ENCODE assay signal across 9 mouse cellular contexts in the genomic region with DNA sequence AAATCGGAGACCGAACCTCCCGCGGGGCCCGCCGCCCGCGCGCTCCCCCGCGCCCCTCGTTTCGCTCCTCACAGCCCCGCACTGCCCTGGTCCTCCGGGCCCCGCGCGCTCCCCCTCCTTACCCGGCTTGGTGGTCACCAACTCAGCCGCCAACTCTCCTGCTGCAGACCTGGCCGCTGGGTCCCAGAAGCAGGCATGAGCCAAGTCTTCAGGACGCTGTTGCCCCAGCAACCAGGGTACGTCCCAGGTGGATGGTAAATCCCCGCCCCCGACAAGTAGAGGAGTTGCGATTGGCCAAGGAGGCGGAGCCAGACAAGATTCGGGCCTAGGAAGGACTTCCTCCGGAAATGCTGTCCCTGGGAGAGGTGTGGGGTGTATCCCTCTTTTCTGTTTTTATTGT. TPM values are rescaled to one million over a fixed set of nuclear protein-coding genes. Genes with fewer than 3 reads are reported as not detected.
DNase-seq lines count a peak whose midpoint lies in the region; ATAC-seq lines count a peak whose summit lies in the region.
"Had no signal": no experiment of that assay in that cellular context is flagged by ENCODE, and none has a peak within 500 bp of the region (broad histone marks: within the 10 kb centered on the region; RNA-seq: fewer than 3 reads in every experiment).

A gene (minus strand): TSS at position 240 of the 400 bp plus-strand sequence.

- H3K36me3 ChIP-seq in heart, embryonic 10.5 days = no peaks in the 10 kb centered on the region
- no peaks in the 10 kb centered on the region for H3K36me3 ChIP-seq in hindbrain, embryonic 14.5 days (replicated peaks; ENCODE audit: control insufficient read depth, insufficient read depth)
- no peaks in the 10 kb centered on the region for H3K36me3 ChIP-seq in midbrain, embryonic 15.5 days (replicated peaks)

- H3K4me1 ChIP-seq in heart, embryonic 10.5 days = peaks cover 9% of the 10 kb centered on the region
- H3K4me1 ChIP-seq in hindbrain, embryonic 14.5 days (replicated peaks; ENCODE audit: control insufficient read depth, insufficient read depth, low read length) = peaks cover 14% of the 10 kb centered on the region
- peaks cover 23% of the 10 kb centered on the region for H3K4me1 ChIP-seq in midbrain, embryonic 15.5 days

- H3K4me3 ChIP-seq in heart, embryonic 10.5 days = peak within 1 kb of the TSS; percentile 48
- H3K4me3 ChIP-seq in hindbrain, embryonic 14.5 days (replicated peaks; ENCODE audit: low read length) = peak within 1 kb of the TSS; percentile 34
- H3K4me3 ChIP-seq in midbrain, embryonic 15.5 days = peak within 1 kb of the TSS; percentile 39

- 5% methylated on average over 28 of the region's 29 CpGs for WGBS in heart, embryonic 10.5 days
- WGBS in hindbrain, embryonic 14.5 days = under 1% methylated on average over 29 of the region's 29 CpGs
- 1% methylated on average over 29 of the region's 29 CpGs for WGBS in midbrain, embryonic 15.5 days

- no peak for DNase-seq in heart, embryonic 10.5 days (ENCODE audit: low spot score)
- no peak for DNase-seq in heart, adult 11 months
- DNase-seq in brain, adult 2 months (ENCODE audit: low read depth, low spot score) = peak; percentile 86
- peak; percentile 65 for DNase-seq in hindbrain, embryonic 14.5 days (ENCODE audit: low spot score)
- DNase-seq in B cell, adult 2 months = no peak
- DNase-seq in cerebellum, adult 9-10 months = no peak

- peak; percentile 77 for ATAC-seq in hindbrain, embryonic 14.5 days (ENCODE audit: low FRiP score)
- peak; percentile 84 for ATAC-seq in midbrain, embryonic 15.5 days (replicated peaks)
- no peak for ATAC-seq in cerebellum, adult (ENCODE audit: insufficient number of reproducible peaks, low FRiP score, low TSS enrichment)

- H3K27ac ChIP-seq in heart, embryonic 10.5 days = no peak within 1 kb of the TSS
- H3K27ac ChIP-seq in hindbrain, embryonic 14.5 days = no peak within 1 kb of the TSS
- no peak within 1 kb of the TSS for H3K27ac ChIP-seq in midbrain, embryonic 15.5 days

- H3K27me3 ChIP-seq in heart, embryonic 10.5 days (ENCODE audit: insufficient read depth, poor library complexity, severe bottlenecking) = peaks cover 63% of the 10 kb centered on the region
- peaks cover 3% of the 10 kb centered on the region; the same call in 1 of the 2 replicates for H3K27me3 ChIP-seq in hindbrain, embryonic 14.5 days (ENCODE audit: control insufficient read depth, insufficient read depth, low read length)
- no peaks in the 10 kb centered on the region; the same call in 1 of the 2 replicates for H3K27me3 ChIP-seq in midbrain, embryonic 15.5 days (replicated peaks)

- H3K9ac ChIP-seq in hindbrain, embryonic 14.5 days = peak within 1 kb of the TSS; percentile 45; the same call in 1 of the 2 replicates
- peak within 1 kb of the TSS; percentile 3; the same call in 1 of the 2 replicates for H3K9ac ChIP-seq in midbrain, embryonic 15.5 days

- peak within 1 kb of the TSS; percentile 73 for H3K4me2 ChIP-seq in hindbrain, embryonic 14.5 days (replicated peaks)
- H3K4me2 ChIP-seq in midbrain, embryonic 15.5 days = peak within 1 kb of the TSS; percentile 75

- peaks cover 4% of the 10 kb centered on the region; the same call in 1 of the 2 replicates for H3K9me3 ChIP-seq in heart, embryonic 10.5 days
- peaks cover 6% of the 10 kb centered on the region; the same call in 1 of the 2 replicates for H3K9me3 ChIP-seq in hindbrain, embryonic 14.5 days (ENCODE audit: control insufficient read depth, low read length)
- H3K9me3 ChIP-seq in midbrain, embryonic 15.5 days = no peaks in the 10 kb centered on the region

RNA-seq across cellular contexts. Expression of the gene that starts here (rescaled TPM):
- not detected in 2 replicates for polyA plus RNA-seq in heart, embryonic 10.5 days (2016; fragmentation: Nextera tagmentation; extraction: Ambion mirVana)
- polyA plus RNA-seq in hindbrain, embryonic 14.5 days (2014; fragmentation: Nextera tagmentation; extraction: Ambion mirVana) = 0.51 and 0.88 TPM in 2 replicates
- polyA plus RNA-seq in midbrain, embryonic 15.5 days (2015; fragmentation: Nextera tagmentation; extraction: Ambion mirVana) = 0.56 and 0.78 TPM in 2 replicates
- polyA plus RNA-seq: C2C12 had no signal

Comparison
In these comparisons a context has a peak if more than half of its experiments do, and no peak if none do; other contexts are left out.
1. Peak in DNase-seq, ATAC-seq, H3K4me3 ChIP-seq, H3K9ac ChIP-seq and H3K4me2 ChIP-seq in hindbrain, embryonic 14.5 days; RNA of the gene not detected or under 1 TPM.
2. Peak in ATAC-seq, H3K4me3 ChIP-seq, H3K9ac ChIP-seq and H3K4me2 ChIP-seq in midbrain, embryonic 15.5 days; RNA of the gene not detected or under 1 TPM.